Mouse (Mus musculus) intestine, embryonic 14.5 days (tissue): ENCODE measurements around the gene Tdrd1. TPM values are rescaled to one million over a fixed set of nuclear protein-coding genes. Genes with fewer than 3 reads are reported as not detected.

Experiments
- ATAC-seq: fragments of 200-750 bp; cut with Nextera tagmentation; replicated peaks from 2 replicates; pipeline ENCODE4 v1.8.0; 2017; ENCODE audit warnings: low read depth, moderate number of reproducible peaks, moderate TSS enrichment, moderate library complexity; ENCODE audit not compliant: low FRiP score, low TSS enrichment
- DNase-seq: peaks from one replicate; pipeline ENCODE4 v3.0.0-alpha.2; 2018; ENCODE audit warnings: low spot score
- H3K27ac ChIP-seq: fragments of 300-500 bp; sonication (generic); 2 replicates; pipeline ENCODE4 v1.5.1; 2014; ENCODE audit warnings: low read depth, mild to moderate bottlenecking, control low read depth
- H3K27me3 ChIP-seq: fragments of 300-500 bp; sonication (generic); replicated peaks from 2 replicates; pipeline ENCODE4 v1.6.1; 2014; ENCODE audit warnings: low read length, control low read depth; ENCODE audit not compliant: control insufficient read depth, insufficient read depth
- H3K36me3 ChIP-seq: fragments of 300-500 bp; sonication (generic); 2 replicates; pipeline ENCODE4 v1.6.1; 2014; ENCODE audit warnings: low read length, control low read depth; ENCODE audit not compliant: control insufficient read depth, insufficient read depth
- H3K4me1 ChIP-seq: fragments of 300-500 bp; sonication (generic); replicated peaks from 2 replicates; pipeline ENCODE4 v1.6.1; 2014; ENCODE audit warnings: low read length, control low read depth, mixed read lengths; ENCODE audit not compliant: control insufficient read depth, insufficient read depth
- H3K4me2 ChIP-seq: fragments of 300-500 bp; sonication (generic); 2 replicates; pipeline ENCODE4 v1.6.1; 2014; ENCODE audit warnings: low read length
- H3K4me3 ChIP-seq: fragments of 300-500 bp; sonication (generic); 2 replicates; pipeline ENCODE4 v1.5.1; 2014; ENCODE audit warnings: low read depth, low read length, control low read depth, mixed read lengths
- H3K9ac ChIP-seq: fragments of 300-500 bp; sonication (generic); 2 replicates; pipeline ENCODE4 v1.6.1; 2014; ENCODE audit warnings: mild to moderate bottlenecking, low read length
- H3K9me3 ChIP-seq: fragments of 300-500 bp; sonication (generic); 2 replicates; pipeline ENCODE4 v1.6.1; 2016; ENCODE audit warnings: low read length, control low read depth; ENCODE audit not compliant: control insufficient read depth
- WGBS: fragments of 180-500 bp; shearing (Covaris S2); extraction: QIAGEN DNeasy Blood & Tissue Kit; methylation state at CpG from one replicate; pipeline ENCODE4 v1.1.7; 2014; 5-methylcytosine and 5-hydroxymethylcytosine counted together
- polyA plus RNA-seq: library from polyadenylated mRNA; unstranded; fragments of >200 nt; fragmentation: Nextera tagmentation; extraction: Ambion mirVana; gene quantifications from 2 replicates; pipeline ENCODE4 v1.2.1, GENCODE M21; 2014

Tdrd1 gene
- polyA plus RNA-seq, 1 experiment from 2014 or later: 2.5 TPM

GRCm38 (mm10) chr19:56801656-56802351 is 24.2 kb upstream of the Tdrd1 start:
- H3K9me3 ChIP-seq: no peaks in the 10 kb centered on the region
- ATAC-seq: no peak
- DNase-seq: no peak

GRCm38 (mm10) chr19:56802352-56802746 is 23.7 kb upstream of the Tdrd1 start:
- H3K4me3 ChIP-seq: no peak overlapping the region
- ATAC-seq (no peak), DNase-seq (no peak)
- H3K9me3 ChIP-seq: no peaks in the 10 kb centered on the region
- H3K27ac ChIP-seq: no peak overlapping the region
- no peak overlapping the region for H3K9ac ChIP-seq
- H3K27me3 ChIP-seq: no peaks in the 10 kb centered on the region
- H3K4me2 ChIP-seq: no peak overlapping the region
- 88% methylated on average over 3 of the region's 3 CpGs for WGBS
- H3K36me3 ChIP-seq: peaks cover 80% of the 10 kb centered on the region
- H3K4me1 ChIP-seq: no peaks in the 10 kb centered on the region

More at GRCm38 (mm10) chr19:56801656-56802351, 24.2 kb upstream of the Tdrd1 start:
- H3K4me2 ChIP-seq: no peak overlapping the region
- no peak overlapping the region for H3K4me3 ChIP-seq
- 86% methylated on average over 10 of the region's 10 CpGs for WGBS
- H3K4me1 ChIP-seq: no peaks in the 10 kb centered on the region
- H3K36me3 ChIP-seq: peaks cover 77% of the 10 kb centered on the region
- no peak overlapping the region for H3K9ac ChIP-seq
- H3K27ac ChIP-seq: no peak overlapping the region
- H3K27me3 ChIP-seq: no peaks in the 10 kb centered on the region

GRCm38 (mm10) chr19:56805366-56805765 is 20.6 kb upstream of the Tdrd1 start:
- Histone ChIP-seq H3K4me1 (no peaks in the 10 kb centered on the region), H3K27ac (no peak overlapping the region), H3K36me3 (peaks cover 82% of the 10 kb centered on the region), H3K4me3 (no peak overlapping the region), H3K9me3 (no peaks in the 10 kb centered on the region), H3K9ac (no peak overlapping the region), H3K27me3 (no peaks in the 10 kb centered on the region), H3K4me2 (no peak overlapping the region)
- DNase-seq: no peak
- ATAC-seq: no peak
- WGBS: 96% methylated on average over 2 of the region's 2 CpGs

GRCm38 (mm10) chr19:56807122-56807521 is 18.9 kb upstream of the Tdrd1 start:
- H3K9me3 ChIP-seq: no peaks in the 10 kb centered on the region
- no peak for DNase-seq
- peak; percentile 58 for ATAC-seq
- WGBS: 64% methylated on average over 5 of the region's 5 CpGs
- peaks cover 70% of the 10 kb centered on the region for H3K36me3 ChIP-seq
- H3K4me3 ChIP-seq: no peak overlapping the region
- H3K4me2 ChIP-seq: no peak overlapping the region
- no peaks in the 10 kb centered on the region for H3K27me3 ChIP-seq
- H3K4me1 ChIP-seq: no peaks in the 10 kb centered on the region
- H3K9ac ChIP-seq: no peak overlapping the region
- no peak overlapping the region for H3K27ac ChIP-seq

- no peak for DNase-seq
- no peaks in the 10 kb centered on the region for H3K4me1 ChIP-seq
- no peak overlapping the region for H3K27ac ChIP-seq
- no peaks in the 10 kb centered on the region for H3K27me3 ChIP-seq
- H3K9ac ChIP-seq: no peak overlapping the region
- peaks cover 76% of the 10 kb centered on the region for H3K36me3 ChIP-seq
- 58% methylated on average over 5 of the region's 5 CpGs for WGBS
- H3K9me3 ChIP-seq: no peaks in the 10 kb centered on the region
- no peak overlapping the region for H3K4me3 ChIP-seq
- H3K4me2 ChIP-seq: no peak overlapping the region
- ATAC-seq: no peak
Measured at GRCm38 (mm10) chr19:56808771-56809170, 17.2 kb upstream of the Tdrd1 start.

- DNase-seq (no peak), ATAC-seq (no peak)
- H3K36me3 ChIP-seq: peaks cover 62% of the 10 kb centered on the region
Measured at GRCm38 (mm10) chr19:56810641-56811146, 15.3 kb upstream of the Tdrd1 start.

GRCm38 (mm10) chr19:56811590-56811989 is 14.4 kb upstream of the Tdrd1 start:
- Histone ChIP-seq H3K4me2 (no peak overlapping the region), H3K4me1 (no peaks in the 10 kb centered on the region), H3K27ac (no peak overlapping the region), H3K36me3 (peaks cover 54% of the 10 kb centered on the region), H3K9me3 (no peaks in the 10 kb centered on the region), H3K27me3 (no peaks in the 10 kb centered on the region), H3K4me3 (no peak overlapping the region), H3K9ac (no peak overlapping the region)
- WGBS: 48% methylated on average over 9 of the region's 9 CpGs
- DNase-seq (peak; percentile 68), ATAC-seq (no peak)

More at GRCm38 (mm10) chr19:56810641-56811146, 15.3 kb upstream of the Tdrd1 start:
- no peak overlapping the region for H3K9ac ChIP-seq
- H3K27ac ChIP-seq: no peak overlapping the region
- H3K27me3 ChIP-seq: no peaks in the 10 kb centered on the region
- H3K9me3 ChIP-seq: no peaks in the 10 kb centered on the region
- H3K4me1 ChIP-seq: no peaks in the 10 kb centered on the region
- no peak overlapping the region for H3K4me2 ChIP-seq
- H3K4me3 ChIP-seq: no peak overlapping the region

- H3K27me3 ChIP-seq: no peaks in the 10 kb centered on the region
- H3K4me1 ChIP-seq: peaks cover 16% of the 10 kb centered on the region
- DNase-seq (no peak), ATAC-seq (no peak)
- H3K9me3 ChIP-seq: no peaks in the 10 kb centered on the region
- H3K4me3 ChIP-seq: no peak overlapping the region
- H3K9ac ChIP-seq: no peak overlapping the region
- H3K4me2 ChIP-seq: no peak overlapping the region
- no peak overlapping the region for H3K27ac ChIP-seq
- 88% methylated on average over 4 of the region's 4 CpGs for WGBS
- peaks cover 38% of the 10 kb centered on the region for H3K36me3 ChIP-seq
Measured at GRCm38 (mm10) chr19:56813360-56813759, 12.6 kb upstream of the Tdrd1 start.
